Mouse (Mus musculus) spleen, adult 12 weeks (tissue): ENCODE measurements around the gene Zbtb49.

Experiments used
- DNase-seq: peaks from one replicate; pipeline ENCODE4 v3.0.0; 2022; ENCODE audit warnings: low spot score

The Zbtb49 gene

GRCm38 (mm10) chr5:38220328-38220912, at the start of gene Zbtb49, which contains the start of gene Lyar:
TSS of gene Zbtb49 (minus strand) at chr5:38220457.
TSS of gene Lyar (plus strand) at chr5:38220470.
- peak; percentile 96 for DNase-seq

GRCm38 (mm10) chr5:38260107-38260682, 39.9 kb upstream of the Zbtb49 start, which contains the start of gene Tmem128:
TSS of gene Tmem128 (plus strand) at chr5:38260185.
- peak; percentile 63 for DNase-seq

DNA sequence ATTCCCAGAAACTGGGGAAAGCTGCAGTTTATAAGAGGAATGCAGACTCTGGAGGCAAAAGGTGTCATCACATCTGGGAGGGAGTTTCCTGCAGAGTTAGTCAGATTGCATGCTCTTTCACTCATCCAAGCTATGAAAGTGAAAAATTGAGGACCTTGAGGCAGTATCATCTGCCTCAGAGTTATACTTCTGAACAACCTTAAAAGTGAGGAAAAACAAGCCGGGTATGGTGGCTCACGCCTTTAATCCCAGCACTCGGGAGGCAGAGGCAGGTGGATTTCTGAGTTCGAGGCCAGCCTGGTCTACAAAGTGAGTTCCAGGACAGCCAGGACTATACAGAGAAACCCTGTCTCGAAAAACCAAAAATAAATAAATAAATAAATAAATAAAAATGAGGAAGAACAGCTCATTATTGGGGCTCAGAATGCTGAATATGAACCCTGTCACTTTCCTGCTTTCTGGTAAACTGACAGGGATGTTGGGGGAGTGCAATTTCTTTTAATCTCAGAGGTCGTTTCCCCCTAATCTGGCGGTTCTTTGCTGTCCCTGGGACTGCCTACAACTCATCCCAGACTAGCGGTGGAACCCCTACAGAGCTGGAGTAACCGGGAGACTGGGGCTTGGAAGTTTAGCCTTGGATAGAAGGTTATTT, 39.3 kb upstream of the Zbtb49 start:
- no peak for DNase-seq

DNA sequence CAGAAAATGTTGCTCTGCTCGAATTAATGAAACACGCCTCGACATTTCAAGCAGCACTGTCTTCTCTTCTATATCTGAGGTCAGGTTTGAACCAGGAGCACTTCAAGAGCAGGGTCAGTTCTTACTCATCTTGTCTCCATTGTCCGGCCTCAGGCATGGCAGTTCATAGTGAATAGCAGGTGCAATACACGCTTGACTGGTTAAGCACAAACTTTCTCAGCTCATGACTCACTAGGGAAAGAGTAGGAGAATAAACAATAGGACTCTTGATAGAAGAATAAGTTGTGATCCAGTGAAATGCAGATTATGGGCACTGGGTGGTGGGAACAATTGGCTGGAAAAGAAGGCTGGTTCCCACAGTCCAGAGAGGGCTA, 38.5 kb upstream of the Zbtb49 start:
- no peak for DNase-seq

GRCm38 (mm10) chr5:38258034-38258772, 37.9 kb upstream of the Zbtb49 start:
- no peak for DNase-seq

DNA sequence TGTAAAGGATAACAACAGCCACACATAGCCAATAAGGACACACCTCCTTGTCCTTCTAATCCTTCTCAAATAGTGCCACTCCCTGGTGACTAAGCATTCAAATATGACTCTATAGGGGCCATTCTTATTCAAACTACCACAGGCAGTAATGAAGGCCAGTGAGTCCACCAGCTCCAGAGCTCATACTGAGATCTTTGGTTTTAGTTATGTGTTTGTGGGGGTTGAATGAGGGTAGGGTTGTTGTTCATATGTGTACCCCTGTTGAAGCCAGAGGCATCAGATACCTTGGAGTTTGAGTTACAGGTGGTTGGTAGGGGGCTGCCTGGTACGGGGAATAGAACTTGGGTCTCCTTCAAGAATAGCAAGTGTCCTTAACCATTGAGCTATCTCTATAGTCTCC, 36.3 kb upstream of the Zbtb49 start:
- no peak for DNase-seq

GRCm38 (mm10) chr5:38255644-38256043, 35.4 kb upstream of the Zbtb49 start:
- DNase-seq, result no peak

GRCm38 (mm10) chr5:38255195-38255594, 34.9 kb upstream of the Zbtb49 start:
- DNase-seq, result no peak

DNA sequence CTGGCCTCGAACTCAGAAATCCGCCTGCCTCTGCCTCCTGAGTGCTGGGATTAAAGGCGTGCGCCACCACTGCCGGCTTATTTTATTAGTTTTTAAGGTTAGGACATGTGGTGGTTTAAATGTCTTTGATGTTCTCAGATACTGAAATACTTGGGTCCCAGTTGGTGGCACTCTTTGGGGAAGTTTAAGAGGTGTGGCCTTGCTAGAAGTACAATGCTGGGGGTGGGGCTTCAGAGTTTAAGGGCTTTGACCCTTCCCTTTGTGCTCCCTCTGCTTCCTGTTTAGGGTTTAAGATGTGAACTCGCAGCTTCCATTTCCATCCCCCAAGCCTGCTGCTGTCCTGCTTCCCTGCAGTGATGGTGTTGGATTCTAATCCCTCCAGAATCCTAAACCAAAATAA, 21.7 kb upstream of the Zbtb49 start:
- DNase-seq, result no peak

- no peak for DNase-seq
Measured at GRCm38 (mm10) chr5:38241473-38241834, 21.2 kb upstream of the Zbtb49 start.

DNA sequence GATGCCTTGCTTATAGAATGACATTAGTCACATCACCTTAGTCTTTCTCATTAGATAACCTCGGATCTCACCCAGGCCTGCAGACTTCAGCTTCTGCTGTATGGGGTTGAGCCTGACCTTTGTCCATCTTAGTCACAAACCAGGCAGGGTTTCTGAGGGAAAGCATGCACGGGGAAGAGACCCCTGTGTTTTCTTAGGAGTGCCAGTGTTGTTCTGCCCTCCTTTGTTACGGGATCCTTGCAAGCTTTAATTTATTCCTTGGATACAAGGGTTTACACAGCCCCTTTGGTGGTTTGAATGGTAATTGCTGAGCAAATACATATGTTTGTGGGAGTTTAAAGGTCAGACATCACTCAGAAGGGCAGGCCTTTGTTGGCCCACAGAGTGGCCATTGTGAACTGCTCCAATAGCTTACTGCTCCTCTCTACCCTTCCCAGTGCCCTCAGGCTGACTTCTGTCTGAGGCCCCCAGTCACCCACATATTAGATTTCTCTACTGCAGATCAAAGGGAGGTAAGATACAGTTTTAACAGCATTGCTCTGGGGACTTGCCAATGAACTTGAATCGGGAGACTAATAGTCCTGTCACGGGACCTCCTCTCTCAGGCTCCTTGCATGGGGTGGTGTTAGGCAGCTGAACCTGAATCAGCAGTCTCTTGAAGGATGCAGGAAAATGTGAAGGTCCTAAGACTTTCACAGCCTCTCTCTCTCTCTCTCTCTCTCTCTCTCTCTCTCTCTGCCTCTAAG, 20.6 kb upstream of the Zbtb49 start:
- no peak for DNase-seq

DNA sequence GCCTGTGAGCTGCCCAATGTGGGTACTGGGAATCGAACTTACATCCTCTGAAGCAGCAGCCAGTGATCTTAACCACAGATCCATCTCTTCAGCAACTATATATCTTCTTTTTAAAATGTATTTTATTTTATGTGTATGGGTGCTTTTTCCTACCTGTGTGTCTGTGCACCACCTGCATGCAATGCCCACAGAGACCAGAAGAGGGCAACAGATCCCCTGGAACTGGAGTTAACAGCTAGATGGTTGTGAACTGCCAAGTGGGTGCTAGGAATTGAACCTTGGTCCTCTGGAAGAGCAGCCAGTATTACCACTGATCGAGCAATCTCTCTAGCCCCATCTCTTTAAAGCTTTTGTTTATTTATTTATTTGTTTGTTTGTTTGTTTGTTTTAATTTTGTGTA, 16.4 kb upstream of the Zbtb49 start:
- DNase-seq, result no peak

GRCm38 (mm10) chr5:38235422-38235821, 15.2 kb upstream of the Zbtb49 start:
- DNase-seq, result peak; percentile 25

DNA sequence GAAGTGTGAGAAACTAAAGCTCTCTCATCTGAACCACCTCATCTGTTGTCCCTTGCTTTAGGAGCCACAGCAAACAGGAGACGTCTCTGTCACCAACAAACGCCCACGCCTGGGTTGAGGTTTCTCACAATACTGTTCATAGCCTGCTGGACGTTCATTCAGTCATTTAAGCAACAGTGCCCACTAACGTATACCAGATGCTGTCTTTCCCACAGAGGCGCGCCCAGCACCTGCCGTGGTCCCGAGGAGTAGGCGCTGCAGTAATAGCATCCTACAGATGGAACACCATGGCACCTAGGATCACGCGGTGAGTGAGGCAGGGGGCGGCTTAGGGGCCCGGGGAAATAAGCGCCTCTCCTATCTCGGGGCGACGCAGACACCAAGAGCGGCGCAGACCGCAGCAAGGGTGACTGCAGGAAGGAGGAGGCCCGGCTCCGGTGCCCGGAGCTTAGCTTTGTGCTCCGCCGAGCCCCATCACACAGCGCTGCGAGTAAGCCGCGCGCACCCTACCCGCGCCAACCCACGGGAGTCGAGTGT, 418 bp downstream of the Zbtb49 start:
- DNase-seq, result no peak

DNA sequence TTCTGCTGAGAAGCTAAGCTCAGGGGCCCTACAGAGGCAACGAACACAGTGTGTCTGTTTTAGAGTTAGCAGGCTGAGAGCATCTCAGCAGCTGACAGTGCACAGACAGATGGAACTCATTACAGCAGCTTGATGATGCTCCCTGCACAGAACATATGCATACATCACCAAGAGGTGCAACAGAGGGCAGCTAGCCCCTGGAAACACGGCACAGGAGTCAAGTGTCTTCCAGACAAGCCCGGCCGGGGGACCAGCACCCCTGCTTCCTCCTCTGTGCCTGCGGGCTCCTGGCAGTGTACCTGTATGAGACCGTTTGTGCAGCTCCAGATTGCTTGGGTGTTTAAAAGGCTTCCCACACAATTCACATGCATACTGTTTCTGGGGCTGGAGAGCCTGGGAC, 7.2 kb downstream of the Zbtb49 start:
- DNase-seq, result no peak

DNA sequence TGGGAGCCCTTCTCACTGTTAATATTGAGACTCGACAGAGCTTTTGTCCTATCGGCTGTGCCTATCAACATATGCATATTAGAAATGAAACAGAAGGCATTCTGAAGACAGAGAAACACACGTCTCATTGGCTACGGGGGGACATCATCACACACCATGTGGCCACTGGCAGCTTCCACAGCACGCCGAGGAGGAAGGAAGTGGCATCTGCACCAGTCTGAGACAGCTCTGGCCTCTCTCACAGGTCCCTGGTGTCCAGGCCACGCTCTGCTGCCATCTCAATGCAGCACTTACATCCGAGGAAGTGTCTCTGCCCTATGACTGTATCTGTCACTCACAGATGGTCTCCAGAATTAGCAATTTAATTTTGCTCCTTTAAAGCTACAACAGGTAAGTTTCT, 8.6 kb downstream of the Zbtb49 start:
- DNase-seq, result peak; percentile 18

- no peak for DNase-seq
Measured at GRCm38 (mm10) chr5:38208985-38209384, 11.3 kb downstream of the Zbtb49 start.

- DNase-seq, result no peak
Measured at GRCm38 (mm10) chr5:38205303-38205726, 14.9 kb downstream of the Zbtb49 start.

DNA sequence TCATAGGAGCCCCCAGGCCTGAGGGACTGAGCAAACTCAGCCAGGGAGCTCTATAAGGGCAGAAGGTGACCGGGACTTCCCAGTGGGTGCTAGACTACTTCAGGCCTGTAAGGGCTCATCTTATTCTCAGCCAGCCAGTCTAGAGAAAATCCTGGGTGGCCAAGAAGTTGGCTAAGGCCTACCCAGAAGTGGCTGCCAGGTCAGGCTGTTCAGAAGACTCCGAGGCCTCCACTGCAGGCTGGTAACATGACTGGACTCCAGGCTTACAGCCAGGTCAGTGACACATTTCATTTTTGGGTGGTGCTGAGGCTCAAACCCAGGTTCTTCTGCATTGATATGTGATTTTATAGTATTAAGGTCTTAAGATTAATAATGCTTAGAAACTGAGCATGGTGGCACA, 20.6 kb downstream of the Zbtb49 start:
- no peak for DNase-seq

GRCm38 (mm10) chr5:38197482-38197823, 22.8 kb downstream of the Zbtb49 start:
- peak; percentile 42 for DNase-seq

- DNase-seq, result no peak
Measured at GRCm38 (mm10) chr5:38196821-38197481, 23.3 kb downstream of the Zbtb49 start.

DNA sequence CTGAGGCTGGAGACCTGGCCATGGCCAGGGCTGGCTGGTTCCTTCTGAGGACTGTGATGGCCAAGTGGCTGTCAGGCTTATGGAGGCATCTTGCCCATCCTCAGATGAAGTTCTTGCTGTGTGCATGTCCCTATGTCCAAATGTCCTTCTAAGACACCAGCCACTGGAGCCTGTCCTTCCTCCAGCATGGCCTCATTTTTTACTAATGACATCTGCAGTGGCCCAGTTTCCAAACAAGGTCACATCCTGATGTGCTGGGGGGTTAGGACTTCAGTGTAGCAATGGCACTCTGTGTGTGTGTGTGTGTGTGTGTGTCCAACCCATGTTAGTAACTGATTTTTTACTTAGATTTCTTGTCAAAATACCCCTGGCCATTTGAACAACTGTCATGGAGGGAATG, 24.3 kb downstream of the Zbtb49 start:
- no peak for DNase-seq
